Mouse (Mus musculus): ENCODE data around the gene Arhgap35. TPM values are rescaled to one million over a fixed set of nuclear protein-coding genes. Genes with fewer than 3 reads are reported as not detected.
"Not testable (repeated sequence)": the region's sequence is repeated elsewhere in the genome, so short reads cannot be mapped to it uniquely, and the experiment has no call there.

Arhgap35 gene
- polyA plus RNA-seq, 1 experiment = 56.9 TPM

DNA sequence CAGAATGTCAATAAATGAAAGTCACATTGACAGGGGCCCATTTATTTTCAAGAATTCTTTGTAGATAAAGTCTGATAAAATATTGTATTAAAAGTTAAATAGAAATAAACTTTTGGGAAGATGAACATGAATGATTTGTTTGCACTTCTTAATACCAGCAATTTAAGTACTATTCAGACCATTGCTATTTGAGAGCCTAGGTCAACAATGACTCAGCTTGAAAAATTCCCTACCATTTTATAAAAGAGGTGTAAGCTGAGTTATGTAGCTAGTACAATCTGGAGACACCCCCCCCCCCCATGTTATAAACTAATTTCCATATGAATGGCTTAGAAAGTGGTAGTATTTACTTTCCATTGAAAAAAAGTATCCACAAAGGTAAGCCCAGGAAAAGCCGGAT is 5.8 kb downstream of the Arhgap35 start:
- no peak overlapping the region for H3K4me3 ChIP-seq (ENCODE audit: insufficient read depth, low read length)
- no peak overlapping the region for H3K27ac ChIP-seq (ENCODE audit: insufficient read depth, low read length)
- H3K4me1 ChIP-seq (ENCODE audit: control insufficient read depth, insufficient read depth, low read length) = peaks cover 12% of the 10 kb centered on the region
- TF ChIP-seq CTCF (IDR thresholded peaks at IDR 0.05; ENCODE audit: extremely low read depth, insufficient read depth, low read length) (no peak), POLR2A (IDR thresholded peaks at IDR 0.05; ENCODE audit: extremely low read depth, insufficient read depth, low read length) (no peak)

- TF ChIP-seq POLR2A (IDR thresholded peaks at IDR 0.05; ENCODE audit: extremely low read depth, insufficient read depth, low read length) (no peak), CTCF (IDR thresholded peaks at IDR 0.05; ENCODE audit: extremely low read depth, insufficient read depth, low read length) (no peak)
- H3K4me3 ChIP-seq (ENCODE audit: insufficient read depth, low read length) = no peak overlapping the region
- no peak overlapping the region for H3K27ac ChIP-seq (ENCODE audit: insufficient read depth, low read length)
- peaks cover 12% of the 10 kb centered on the region for H3K4me1 ChIP-seq (ENCODE audit: control insufficient read depth, insufficient read depth, low read length)
These were observed 6.7 kb downstream of the Arhgap35 start for GRCm38 (mm10) chr7:16608046-16608445.

DNA sequence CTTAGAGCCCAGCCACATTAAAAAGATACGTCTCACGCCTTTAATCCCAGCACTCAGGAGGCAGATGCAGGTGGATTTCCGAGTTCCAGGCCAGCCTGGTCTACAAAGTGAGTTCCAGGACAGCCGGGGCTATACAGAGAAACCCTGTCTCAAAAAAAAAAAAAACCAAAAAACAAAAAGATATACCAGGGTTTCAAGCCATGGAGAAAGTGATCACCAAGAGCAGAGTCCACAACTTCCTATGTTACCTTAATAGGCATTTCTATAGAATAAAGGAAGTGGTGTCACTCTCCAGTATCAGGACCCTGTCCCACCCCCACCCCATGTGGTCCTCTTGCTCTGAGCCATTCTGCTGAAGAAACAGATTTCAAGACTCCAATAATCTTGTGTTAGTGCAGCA is 8.0 kb downstream of the Arhgap35 start:
- not testable (repeated sequence) for H3K27ac ChIP-seq (ENCODE audit: insufficient read depth, low read length); H3K4me1 ChIP-seq (ENCODE audit: control insufficient read depth, insufficient read depth, low read length); H3K4me3 ChIP-seq (ENCODE audit: insufficient read depth, low read length)

- Histone ChIP-seq H3K4me1 (ENCODE audit: control insufficient read depth, insufficient read depth, low read length) (no peaks in the 10 kb centered on the region; the same call in 1 of the 2 replicates), H3K27ac (ENCODE audit: insufficient read depth, low read length) (no peak overlapping the region), H3K4me3 (ENCODE audit: insufficient read depth, low read length) (no peak overlapping the region)
- TF ChIP-seq CTCF (IDR thresholded peaks at IDR 0.05; ENCODE audit: extremely low read depth, insufficient read depth, low read length) = no peak
- TF ChIP-seq POLR2A (IDR thresholded peaks at IDR 0.05; ENCODE audit: extremely low read depth, insufficient read depth, low read length) = no peak
These were observed 10.7 kb downstream of the Arhgap35 start for GRCm38 (mm10) chr7:16604141-16604540.

DNA sequence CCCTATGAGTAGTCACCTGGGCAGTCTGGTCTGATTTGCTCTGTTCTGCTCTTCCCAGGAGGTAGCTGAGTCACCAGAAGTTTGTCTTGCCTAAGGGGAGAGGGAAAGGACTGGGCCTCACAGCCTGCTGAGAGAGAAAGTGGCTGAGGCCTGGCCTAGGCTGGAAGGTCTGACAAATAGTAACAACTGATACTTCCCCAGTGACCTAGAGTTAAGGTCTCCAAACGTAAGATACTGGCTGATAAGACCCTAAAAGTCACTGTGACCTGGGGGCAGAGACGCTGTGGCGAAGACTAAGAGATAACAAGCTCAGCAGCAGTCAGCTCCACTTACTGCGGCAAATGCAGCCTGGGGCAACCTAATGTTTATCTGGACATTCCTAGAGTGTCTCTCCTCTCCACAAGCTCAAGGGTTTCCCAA is 13.1 kb downstream of the Arhgap35 start:
- peaks cover 4% of the 10 kb centered on the region for H3K4me1 ChIP-seq (ENCODE audit: control insufficient read depth, insufficient read depth, low read length)

DNA sequence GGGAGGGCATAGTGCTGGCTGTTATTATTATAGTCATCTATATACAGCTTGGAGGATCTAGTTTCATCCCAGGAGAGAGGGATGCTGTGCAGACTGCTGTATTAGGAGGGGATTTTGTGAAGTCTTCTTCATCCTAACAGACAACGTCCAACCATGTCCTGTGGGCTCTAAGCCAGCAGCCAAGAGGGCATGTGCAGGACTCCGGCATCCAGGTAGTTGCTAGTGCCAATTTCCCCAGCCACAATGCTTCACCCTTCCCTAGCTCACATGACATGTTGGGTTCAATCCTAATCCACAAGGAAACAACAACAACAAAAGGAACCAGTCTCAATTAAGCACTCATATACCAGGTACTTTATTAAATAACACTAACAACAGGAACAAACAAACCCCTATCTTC is 15.8 kb downstream of the Arhgap35 start:
- H3K4me3 ChIP-seq (ENCODE audit: insufficient read depth, low read length) = no peak overlapping the region
- no peak overlapping the region for H3K27ac ChIP-seq (ENCODE audit: insufficient read depth, low read length)
- H3K4me1 ChIP-seq (ENCODE audit: control insufficient read depth, insufficient read depth, low read length) = peaks cover 4% of the 10 kb centered on the region
- no peak for TF ChIP-seq POLR2A (IDR thresholded peaks at IDR 0.05; ENCODE audit: extremely low read depth, insufficient read depth, low read length)
- TF ChIP-seq CTCF (IDR thresholded peaks at IDR 0.05; ENCODE audit: extremely low read depth, insufficient read depth, low read length) = no peak

More for the DNA sequence above, 13.1 kb downstream of the Arhgap35 start:
- Histone ChIP-seq H3K4me3 (ENCODE audit: insufficient read depth, low read length) (no peak overlapping the region), H3K27ac (ENCODE audit: insufficient read depth, low read length) (no peak overlapping the region)
- TF ChIP-seq CTCF (IDR thresholded peaks at IDR 0.05; ENCODE audit: extremely low read depth, insufficient read depth, low read length) (no peak), POLR2A (IDR thresholded peaks at IDR 0.05; ENCODE audit: extremely low read depth, insufficient read depth, low read length) (no peak)

DNA sequence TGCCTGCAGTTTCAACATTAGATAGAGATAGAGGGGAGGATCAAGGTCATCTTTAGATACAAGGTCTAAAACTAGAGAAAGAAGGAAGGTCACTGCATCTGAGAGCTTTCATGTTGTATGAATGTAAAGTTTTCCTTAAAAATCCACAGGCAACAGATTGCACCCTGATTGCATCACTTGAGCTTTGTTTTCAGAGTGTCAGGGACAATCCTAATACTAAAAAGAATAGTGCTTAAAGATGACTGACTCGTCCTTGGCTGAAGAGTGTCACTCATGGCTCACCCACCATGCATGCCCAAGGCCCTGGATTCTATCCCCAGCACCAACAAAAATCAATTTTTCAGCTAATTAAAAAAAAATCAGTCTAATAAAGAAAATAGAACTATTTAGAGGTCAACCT is 23.5 kb downstream of the Arhgap35 start:
- Histone ChIP-seq H3K4me1 (ENCODE audit: control insufficient read depth, insufficient read depth, low read length) (peaks cover 11% of the 10 kb centered on the region; the same call in 1 of the 2 replicates), H3K4me3 (ENCODE audit: insufficient read depth, low read length) (no peak overlapping the region), H3K27ac (ENCODE audit: insufficient read depth, low read length) (no peak overlapping the region)
- TF ChIP-seq CTCF (IDR thresholded peaks at IDR 0.05; ENCODE audit: extremely low read depth, insufficient read depth, low read length) = no peak
- no peak for TF ChIP-seq POLR2A (IDR thresholded peaks at IDR 0.05; ENCODE audit: extremely low read depth, insufficient read depth, low read length)

DNA sequence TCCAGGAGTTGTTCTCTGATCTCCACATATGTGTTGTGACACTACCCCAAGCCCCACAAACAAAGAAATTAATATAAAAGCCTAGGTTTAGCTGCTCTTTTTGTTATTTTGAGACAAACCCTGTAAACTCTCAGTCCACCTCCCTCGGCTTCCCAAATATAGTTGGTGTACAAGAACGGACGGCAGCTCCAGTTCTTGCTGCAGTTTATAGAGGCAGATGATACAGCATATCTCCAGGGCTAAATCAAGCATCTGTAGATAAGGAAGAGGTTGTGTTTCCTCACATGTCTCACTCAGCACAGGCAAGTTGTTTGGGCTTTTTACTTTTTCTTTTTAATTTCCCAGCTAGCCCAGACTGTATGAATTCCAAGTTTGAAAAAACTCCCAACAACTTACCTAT is 27.1 kb downstream of the Arhgap35 start:
- TF ChIP-seq POLR2A (IDR thresholded peaks at IDR 0.05; ENCODE audit: extremely low read depth, insufficient read depth, low read length) (no peak), CTCF (IDR thresholded peaks at IDR 0.05; ENCODE audit: extremely low read depth, insufficient read depth, low read length) (no peak)

GRCm38 (mm10) chr7:16584384-16584783 is 30.4 kb downstream of the Arhgap35 start:
- no peak overlapping the region for H3K4me3 ChIP-seq (ENCODE audit: insufficient read depth, low read length)
- no peak overlapping the region for H3K27ac ChIP-seq (ENCODE audit: insufficient read depth, low read length)
- no peak for TF ChIP-seq POLR2A (IDR thresholded peaks at IDR 0.05; ENCODE audit: extremely low read depth, insufficient read depth, low read length)
- TF ChIP-seq CTCF (IDR thresholded peaks at IDR 0.05; ENCODE audit: extremely low read depth, insufficient read depth, low read length) = no peak
- H3K4me1 ChIP-seq (ENCODE audit: control insufficient read depth, insufficient read depth, low read length) = peaks cover 22% of the 10 kb centered on the region

More for the DNA sequence above, 27.1 kb downstream of the Arhgap35 start:
- Histone ChIP-seq H3K27ac (ENCODE audit: insufficient read depth, low read length) (0 out of 2 replicates have a peak overlapping the region, but pooled peaks have one; percentile 7), H3K4me1 (ENCODE audit: control insufficient read depth, insufficient read depth, low read length) (peaks cover 14% of the 10 kb centered on the region), H3K4me3 (ENCODE audit: insufficient read depth, low read length) (no peak overlapping the region)

DNA sequence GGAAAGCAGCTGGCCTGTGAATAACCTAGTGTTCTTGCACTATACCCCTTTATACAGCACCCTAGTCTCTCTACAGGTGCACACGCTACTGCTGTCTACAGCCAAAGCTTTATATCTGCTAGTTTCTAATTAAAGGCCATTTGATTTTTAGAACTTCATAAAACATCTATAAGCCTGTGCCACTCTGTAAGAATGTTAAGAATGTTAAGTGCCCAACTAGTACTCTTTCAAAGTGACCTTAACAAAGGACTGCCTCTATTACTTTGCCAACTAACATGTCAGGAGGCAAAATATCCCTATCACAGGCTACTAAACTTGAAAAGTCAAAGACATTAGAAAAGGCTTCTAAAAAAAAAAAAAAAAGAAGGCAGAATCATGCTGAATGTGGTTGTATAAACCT is 31.0 kb downstream of the Arhgap35 start:
- TF ChIP-seq POLR2A (IDR thresholded peaks at IDR 0.05; ENCODE audit: extremely low read depth, insufficient read depth, low read length) (no peak), CTCF (IDR thresholded peaks at IDR 0.05; ENCODE audit: extremely low read depth, insufficient read depth, low read length) (no peak)
- Histone ChIP-seq H3K4me3 (ENCODE audit: insufficient read depth, low read length) (no peak overlapping the region), H3K27ac (ENCODE audit: insufficient read depth, low read length) (no peak overlapping the region), H3K4me1 (ENCODE audit: control insufficient read depth, insufficient read depth, low read length) (peaks cover 22% of the 10 kb centered on the region)

DNA sequence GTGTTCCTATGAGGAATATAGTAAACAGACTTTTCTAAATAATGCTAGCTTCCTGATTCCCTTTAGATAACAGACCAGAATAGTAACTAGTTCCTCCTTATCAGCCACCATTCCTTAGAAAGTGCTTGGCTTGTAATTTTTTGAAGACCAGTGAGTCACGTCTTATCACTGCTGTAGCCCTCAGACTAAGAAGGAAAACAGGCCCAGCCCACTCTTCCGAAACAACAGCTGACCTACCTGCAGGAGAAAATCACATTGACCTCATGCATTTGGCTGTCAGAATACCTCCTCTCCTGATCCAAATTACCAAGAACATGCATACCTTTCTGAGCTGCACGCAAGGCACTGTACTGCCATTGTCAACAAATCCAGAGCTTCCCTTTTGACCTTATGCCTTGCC is 32.5 kb downstream of the Arhgap35 start:
- no peak overlapping the region for H3K4me3 ChIP-seq (ENCODE audit: insufficient read depth, low read length)
- no peak for TF ChIP-seq POLR2A (IDR thresholded peaks at IDR 0.05; ENCODE audit: extremely low read depth, insufficient read depth, low read length)
- TF ChIP-seq CTCF (IDR thresholded peaks at IDR 0.05; ENCODE audit: extremely low read depth, insufficient read depth, low read length) = no peak
- H3K4me1 ChIP-seq (ENCODE audit: control insufficient read depth, insufficient read depth, low read length) = peaks cover 17% of the 10 kb centered on the region
- no peak overlapping the region for H3K27ac ChIP-seq (ENCODE audit: insufficient read depth, low read length)
